ENCODE assay signal across 10 mouse cellular contexts in the genomic region with DNA sequence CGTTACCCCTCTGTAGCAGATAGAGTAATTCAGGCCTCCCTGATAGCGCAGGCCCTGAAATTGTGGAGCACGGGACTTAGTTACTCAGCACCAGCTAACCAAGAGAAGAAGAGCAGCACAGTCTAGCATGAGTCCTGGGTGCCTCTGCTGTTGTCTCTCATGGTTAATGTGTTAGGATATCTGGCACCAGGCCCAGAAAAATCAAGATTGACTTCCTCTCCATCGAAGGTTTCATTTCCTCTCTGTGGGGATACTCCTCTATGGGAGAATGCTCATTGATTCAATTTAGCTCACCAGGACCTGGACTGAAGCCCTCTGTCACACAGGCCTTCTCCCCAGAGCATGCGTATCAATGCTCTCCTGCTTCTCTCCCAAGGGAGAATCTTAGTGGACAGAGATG. TPM values are rescaled to one million over a fixed set of nuclear protein-coding genes. Genes with fewer than 3 reads are reported as not detected.
A peak's percentile ranks its signal among the peaks of the same experiment; 100 is the strongest.
DNase-seq lines count a peak whose midpoint lies in the region; ATAC-seq lines count a peak whose summit lies in the region.
"Had no signal": no experiment of that assay in that cellular context is flagged by ENCODE, and none has a peak within 500 bp of the region (broad histone marks: within the 10 kb centered on the region; RNA-seq: fewer than 3 reads in every experiment).

No protein-coding gene starts in this region.

- no peaks in the 10 kb centered on the region for H3K9me3 ChIP-seq in heart, embryonic 11.5 days (replicated peaks; ENCODE audit: control insufficient read depth, low read length)
- H3K9me3 ChIP-seq in forebrain, embryonic 12.5 days: no peaks in the 10 kb centered on the region

- 68% methylated on average over 5 of the region's 5 CpGs for WGBS in heart, embryonic 11.5 days (ENCODE audit: insufficient replicate concordance)
- whole genome bisulfite sequencing in forebrain, embryonic 12.5 days: 91% methylated on average over 5 of the region's 5 CpGs

- H3K4me2 ChIP-seq in heart, embryonic 11.5 days: no peak overlapping the region
- H3K4me2 ChIP-seq in forebrain, embryonic 12.5 days: no peak overlapping the region

- H3K4me3 ChIP-seq in heart, embryonic 11.5 days (ENCODE audit: low read depth, low read length): no peak overlapping the region
- H3K4me3 ChIP-seq in forebrain, embryonic 12.5 days (replicated peaks): no peak overlapping the region

- no peaks in the 10 kb centered on the region for H3K4me1 ChIP-seq in heart, embryonic 11.5 days (ENCODE audit: control insufficient read depth, insufficient read depth, low read length)
- H3K4me1 ChIP-seq in forebrain, embryonic 12.5 days: no peaks in the 10 kb centered on the region

- no peak overlapping the region for H3K27ac ChIP-seq in heart, embryonic 11.5 days (ENCODE audit: low read depth, low read length)
- no peak overlapping the region for H3K27ac ChIP-seq in forebrain, embryonic 12.5 days

- no peak overlapping the region for H3K9ac ChIP-seq in heart, embryonic 11.5 days (ENCODE audit: low read depth, low read length)
- H3K9ac ChIP-seq in forebrain, embryonic 12.5 days: no peak overlapping the region

- no peaks in the 10 kb centered on the region for H3K36me3 ChIP-seq in heart, embryonic 11.5 days (ENCODE audit: control insufficient read depth, insufficient read depth, low read length)
- H3K36me3 ChIP-seq in forebrain, embryonic 12.5 days (replicated peaks): no peaks in the 10 kb centered on the region

- no peaks in the 10 kb centered on the region for H3K27me3 ChIP-seq in heart, embryonic 11.5 days (ENCODE audit: control insufficient read depth, insufficient read depth, low read length)
- no peaks in the 10 kb centered on the region for H3K27me3 ChIP-seq in forebrain, embryonic 12.5 days

- peak; percentile 97 for DNase-seq in heart, adult 11 months
- peak; percentile 18 for DNase-seq in retina, postnatal 1 day
- DNase-seq in retina, embryonic 14.5 days (ENCODE audit: low spot score): no peak
- DNase-seq in kidney, postnatal 4 days: peak; percentile 11 to 26
- no peak for DNase-seq in thymus, postnatal 0 days (ENCODE audit: low spot score)
- DNase-seq in gastrocnemius, postnatal 10 days: no peak
- DNase-seq: thymus, postnatal 36 days had no signal

- ATAC-seq in heart, embryonic 11.5 days (replicated peaks; ENCODE audit: insufficient number of reproducible peaks, low FRiP score, low TSS enrichment): no peak
- no peak for ATAC-seq in forebrain, embryonic 12.5 days (ENCODE audit: low FRiP score)
- ATAC-seq: activated CD4-positive, CD25-positive, alpha-beta regulatory T cell, adult 4 months had no signal

RNA-seq across cellular contexts. Expression of a gene that starts 15.6 kb away (rescaled TPM):
- 23.0 and 26.2 TPM in 2 replicates for polyA plus RNA-seq in heart, embryonic 11.5 days (2014; fragmentation: Nextera tagmentation; extraction: Ambion mirVana)
- polyA plus RNA-seq in forebrain, embryonic 12.5 days (2016; fragmentation: Nextera tagmentation; extraction: Ambion mirVana): 63.7 and 63.8 TPM in 2 replicates
- polyA plus RNA-seq in thymus, postnatal 0 days (2015; fragmentation: Nextera tagmentation; extraction: Ambion mirVana): 25.4 and 26.5 TPM in 2 replicates
- 10 to 100 TPM; 34.2 to 38.3 TPM for total RNA-seq in gastrocnemius, postnatal 10 days (2021)

Comparison
In these comparisons a context has a peak if more than half of its experiments do, and no peak if none do; other contexts are left out.
1. DNase-seq: peak in heart, adult 11 months (single experiment), retina, postnatal 1 day (single experiment) and kidney, postnatal 4 days (2 of 2); none in retina, embryonic 14.5 days (single experiment), thymus, postnatal 0 days (single experiment) and gastrocnemius, postnatal 10 days (single experiment).